Mouse (Mus musculus): ENCODE data around the gene Olfr1260. TPM values are rescaled to one million over a fixed set of nuclear protein-coding genes. Genes with fewer than 3 reads are reported as not detected.

The Olfr1260 gene
- not detected in 2 replicates for total RNA-seq (2017)

GRCm38 (mm10) chr2:89974184-89974583 is at the start of gene Olfr1260:
Olfr1260 (plus strand) TSS chr2:89974340.
- no peak for ATAC-seq (replicated peaks in 1 of 2; ENCODE audit: insufficient read depth in 1 of 2, low FRiP score in 2 of 2, low TSS enrichment in 1 of 2, low read depth in 1 of 2, poor library complexity in 2 of 2, severe bottlenecking in 2 of 2)

GRCm38 (mm10) chr2:89927009-89927408 is 47.1 kb upstream of the Olfr1260 start, which contains the start of gene Olfr1258:
Olfr1258 (plus strand) TSS chr2:89927309.
- no peak for ATAC-seq (replicated peaks in 1 of 2; ENCODE audit: insufficient read depth in 1 of 2, low FRiP score in 2 of 2, low TSS enrichment in 1 of 2, low read depth in 1 of 2, poor library complexity in 2 of 2, severe bottlenecking in 2 of 2)

- ATAC-seq (replicated peaks in 1 of 2; ENCODE audit: insufficient read depth in 1 of 2, low FRiP score in 2 of 2, low TSS enrichment in 1 of 2, low read depth in 1 of 2, poor library complexity in 2 of 2, severe bottlenecking in 2 of 2): no peak
These were observed 25.6 kb upstream of the Olfr1260 start, which contains the start of gene Olfr1259 for GRCm38 (mm10) chr2:89948564-89948963. Olfr1259 (minus strand) TSS chr2:89948664.

GRCm38 (mm10) chr2:89977709-89978108 is 3.6 kb downstream of the Olfr1260 start:
- no peak for ATAC-seq (replicated peaks in 1 of 2; ENCODE audit: insufficient read depth in 1 of 2, low FRiP score in 2 of 2, low TSS enrichment in 1 of 2, low read depth in 1 of 2, poor library complexity in 2 of 2, severe bottlenecking in 2 of 2)

- ATAC-seq (replicated peaks in 1 of 2; ENCODE audit: insufficient read depth in 1 of 2, low FRiP score in 2 of 2, low TSS enrichment in 1 of 2, low read depth in 1 of 2, poor library complexity in 2 of 2, severe bottlenecking in 2 of 2): no peak
These were observed 16.8 kb downstream of the Olfr1260 start, which contains the start of gene Olfr1261 for GRCm38 (mm10) chr2:89990921-89991320. Olfr1261 (plus strand) TSS chr2:89991221.

- ATAC-seq (replicated peaks in 1 of 2; ENCODE audit: insufficient read depth in 1 of 2, low FRiP score in 2 of 2, low TSS enrichment in 1 of 2, low read depth in 1 of 2, poor library complexity in 2 of 2, severe bottlenecking in 2 of 2): no peak
These were observed 25.7 kb downstream of the Olfr1260 start, which contains the start of gene Olfr1262 for GRCm38 (mm10) chr2:89999845-90000244. Olfr1262 (plus strand) TSS chr2:90000145.

GRCm38 (mm10) chr2:90011831-90012230 is 37.7 kb downstream of the Olfr1260 start, which contains the start of gene Olfr1263:
Olfr1263 (plus strand) TSS chr2:90012131.
- ATAC-seq (replicated peaks in 1 of 2; ENCODE audit: insufficient read depth in 1 of 2, low FRiP score in 2 of 2, low TSS enrichment in 1 of 2, low read depth in 1 of 2, poor library complexity in 2 of 2, severe bottlenecking in 2 of 2): no peak

- no peak for ATAC-seq (replicated peaks in 1 of 2; ENCODE audit: insufficient read depth in 1 of 2, low FRiP score in 2 of 2, low TSS enrichment in 1 of 2, low read depth in 1 of 2, poor library complexity in 2 of 2, severe bottlenecking in 2 of 2)
These were observed 51.3 kb downstream of the Olfr1260 start, which contains the start of gene Olfr1264 for GRCm38 (mm10) chr2:90025477-90025876. Olfr1264 (minus strand) TSS chr2:90025577.

Other genes with a start within 250 kb of the Olfr1260 start
- gene Olfr1252, start 249.3 kb upstream of the Olfr1260 start, total RNA-seq (2017): not detected in 2 replicates
- gene Olfr1253, start 217.2 kb upstream of the Olfr1260 start, total RNA-seq (2017): not detected in 2 replicates
- gene Olfr1254, start 180.7 kb upstream of the Olfr1260 start, total RNA-seq (2017): not detected in 2 replicates
- gene Olfr1255, start 162.3 kb upstream of the Olfr1260 start, total RNA-seq (2017): not detected in 2 replicates
- gene Olfr1256, start 132.8 kb upstream of the Olfr1260 start, total RNA-seq (2017): 0.06 TPM in 1 of 2 replicates, not detected in the other
- gene Olfr48, start 126.1 kb upstream of the Olfr1260 start, total RNA-seq (2017): not detected in 2 replicates
- gene Olfr1257, start 95.9 kb upstream of the Olfr1260 start, total RNA-seq (2017): not detected in 2 replicates
- gene Olfr1258, start 47.0 kb upstream of the Olfr1260 start, total RNA-seq (2017): not detected in 2 replicates
- not detected in 2 replicates for gene Olfr1259, start 25.7 kb upstream of the Olfr1260 start, total RNA-seq (2017)
- gene Olfr1261, start 16.9 kb downstream of the Olfr1260 start, total RNA-seq (2017): not detected in 2 replicates
- not detected in 2 replicates for gene Olfr1262, start 25.8 kb downstream of the Olfr1260 start, total RNA-seq (2017)
- gene Olfr1263, start 37.8 kb downstream of the Olfr1260 start, total RNA-seq (2017): not detected in 2 replicates
- gene Olfr1264, start 51.2 kb downstream of the Olfr1260 start, total RNA-seq (2017): not detected in 2 replicates
- not detected in 2 replicates for gene Olfr1265, start 61.0 kb downstream of the Olfr1260 start, total RNA-seq (2017)
- not detected in 2 replicates for gene Olfr140, start 89.3 kb downstream of the Olfr1260 start, total RNA-seq (2017)
- gene Olfr1269, start 147.1 kb downstream of the Olfr1260 start, total RNA-seq (2017): not detected in 2 replicates
- not detected in 2 replicates for gene Olfr32, start 168.0 kb downstream of the Olfr1260 start, total RNA-seq (2017)
- not detected in 2 replicates for gene Olfr1270, start 178.8 kb downstream of the Olfr1260 start, total RNA-seq (2017)

All from hematopoietic stem cell, adult 5-6 weeks (primary cell).